Mouse (Mus musculus) liver, embryonic 14.5 days (tissue): ENCODE measurements around the gene Rxra.

ENCODE experiments used
- CTCF ChIP-seq: IDR thresholded peaks from 2 replicates; pipeline ENCODE4 v1.5.1; 2016; ENCODE audit warnings: antibody characterized with exemption, low read depth, control low read depth
- EP300 ChIP-seq: IDR thresholded peaks from 2 replicates; pipeline ENCODE4 v1.6.1; 2016; ENCODE audit warnings: antibody characterized with exemption, low read depth

DNA sequence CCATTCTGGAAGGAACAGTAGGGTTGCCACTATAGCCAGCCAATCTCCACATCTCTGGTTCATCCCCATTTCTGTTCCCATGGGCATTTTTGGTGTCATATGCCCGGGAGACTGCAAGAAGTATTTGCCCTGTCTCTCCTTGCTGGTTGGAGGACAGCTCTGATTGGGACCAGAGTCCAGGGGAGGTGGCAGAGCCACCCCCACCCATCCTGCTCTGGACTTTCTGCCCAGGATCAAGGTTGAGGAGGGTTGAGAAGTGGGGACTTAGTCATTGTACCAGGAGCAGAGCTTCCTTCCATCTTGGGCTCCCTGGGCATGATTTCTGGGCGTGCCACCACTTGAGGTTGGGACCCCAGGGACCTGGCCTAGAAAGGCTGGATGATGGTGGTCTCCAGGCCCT is 10.1 kb downstream of the Rxra start:
- TF ChIP-seq CTCF (no peak), EP300 (no peak)
